9 mouse cellular contexts compared by ENCODE assay signal in the genomic region with DNA sequence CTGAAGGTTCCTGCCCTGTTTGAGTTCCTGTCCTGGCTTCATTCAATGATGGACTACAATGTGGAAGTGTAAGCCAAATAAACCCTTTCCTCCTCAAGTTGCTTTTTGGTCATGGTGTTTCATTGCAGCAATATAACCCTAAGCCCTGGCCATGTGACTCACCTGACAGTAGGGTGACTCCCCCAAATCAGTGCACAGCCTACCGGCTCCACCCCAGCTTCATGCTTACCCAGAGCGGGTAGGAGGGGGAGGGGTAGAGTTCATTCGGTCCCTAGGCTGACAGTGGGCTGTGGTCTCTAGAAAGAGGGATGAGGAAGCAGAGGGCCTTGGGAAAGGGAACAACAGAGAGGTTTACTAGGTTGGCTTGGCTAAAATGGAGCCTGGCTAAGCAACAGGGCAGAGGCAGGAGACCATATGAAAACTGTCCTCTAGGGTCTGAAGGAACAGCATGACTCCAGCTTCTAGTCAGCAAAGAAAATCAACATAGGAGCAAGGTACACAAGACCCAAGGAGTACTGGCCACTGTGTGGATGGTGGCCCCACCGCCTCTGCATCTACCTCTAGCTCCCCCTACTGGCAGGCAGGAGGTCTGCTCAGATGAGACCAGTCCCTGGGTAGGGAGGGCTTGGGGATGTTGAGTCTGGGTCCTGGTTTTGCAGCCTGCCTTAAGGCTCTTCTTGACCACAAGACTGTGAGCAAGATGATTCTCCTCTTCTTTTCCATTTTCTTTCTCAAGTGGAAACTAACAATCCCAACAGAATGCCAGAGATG. TPM values are rescaled to one million over a fixed set of nuclear protein-coding genes. Genes with fewer than 3 reads are reported as not detected.
A peak's percentile ranks its signal among the peaks of the same experiment; 100 is the strongest.
DNase-seq lines count a peak whose midpoint lies in the region; ATAC-seq and TF ChIP-seq lines count a peak whose summit lies in the region.
"Had no signal": no experiment of that assay in that cellular context is flagged by ENCODE, and none has a peak within 500 bp of the region (broad histone marks: within the 10 kb centered on the region; RNA-seq: fewer than 3 reads in every experiment).

No protein-coding gene starts in this region.

- H3K9me3 ChIP-seq in midbrain, postnatal 0 days (ENCODE audit: low read length), result no peaks in the 10 kb centered on the region
- H3K9me3 ChIP-seq in midbrain, embryonic 13.5 days, result no peaks in the 10 kb centered on the region
- H3K9me3 ChIP-seq in liver, embryonic 16.5 days (replicated peaks; ENCODE audit: control insufficient read depth, low read length), result no peaks in the 10 kb centered on the region
- H3K9me3 ChIP-seq in midbrain, embryonic 11.5 days (ENCODE audit: control insufficient read depth, low read length), result no peaks in the 10 kb centered on the region
- H3K9me3 ChIP-seq in hindbrain, embryonic 14.5 days (ENCODE audit: control insufficient read depth, low read length), result no peaks in the 10 kb centered on the region

- no peak overlapping the region for H3K27ac ChIP-seq in midbrain, postnatal 0 days (ENCODE audit: low read depth, low read length)
- H3K27ac ChIP-seq in midbrain, embryonic 13.5 days, result no peak overlapping the region
- no peak overlapping the region for H3K27ac ChIP-seq in liver, embryonic 16.5 days (ENCODE audit: low read length)
- H3K27ac ChIP-seq in midbrain, embryonic 11.5 days (ENCODE audit: low read depth, low read length), result no peak overlapping the region
- no peak overlapping the region for H3K27ac ChIP-seq in hindbrain, embryonic 14.5 days

- no peak overlapping the region for H3K4me2 ChIP-seq in midbrain, postnatal 0 days (ENCODE audit: low read depth, low read length, poor library complexity, severe bottlenecking)
- no peak overlapping the region for H3K4me2 ChIP-seq in midbrain, embryonic 13.5 days (replicated peaks)
- no peak overlapping the region for H3K4me2 ChIP-seq in liver, embryonic 16.5 days (ENCODE audit: low read depth, low read length)
- no peak overlapping the region for H3K4me2 ChIP-seq in midbrain, embryonic 11.5 days
- no peak overlapping the region for H3K4me2 ChIP-seq in hindbrain, embryonic 14.5 days (replicated peaks)

- no peaks in the 10 kb centered on the region for H3K27me3 ChIP-seq in midbrain, postnatal 0 days (ENCODE audit: insufficient read depth, low read length)
- H3K27me3 ChIP-seq in midbrain, embryonic 13.5 days, result no peaks in the 10 kb centered on the region
- H3K27me3 ChIP-seq in liver, embryonic 16.5 days (ENCODE audit: control insufficient read depth, insufficient read depth, low read depth, low read length), result no peaks in the 10 kb centered on the region; the same call in 1 of the 2 replicates
- no peaks in the 10 kb centered on the region for H3K27me3 ChIP-seq in midbrain, embryonic 11.5 days (ENCODE audit: control insufficient read depth, insufficient read depth, low read length)
- H3K27me3 ChIP-seq in hindbrain, embryonic 14.5 days (ENCODE audit: control insufficient read depth, insufficient read depth, low read length), result no peaks in the 10 kb centered on the region

- WGBS in midbrain, postnatal 0 days, result 57% methylated on average over 4 of the region's 4 CpGs
- 57% methylated on average over 4 of the region's 4 CpGs for WGBS in midbrain, embryonic 13.5 days
- WGBS in liver, embryonic 16.5 days (ENCODE audit: insufficient replicate concordance), result 34% methylated on average over 4 of the region's 4 CpGs
- WGBS in midbrain, embryonic 11.5 days, result 48% methylated on average over 4 of the region's 4 CpGs
- WGBS in hindbrain, embryonic 14.5 days, result 62% methylated on average over 4 of the region's 4 CpGs

- ATAC-seq in midbrain, postnatal 0 days (ENCODE audit: low FRiP score), result no peak
- ATAC-seq in midbrain, embryonic 13.5 days, result no peak
- ATAC-seq in liver, embryonic 16.5 days (ENCODE audit: low read depth), result peak; percentile 61
- ATAC-seq in midbrain, embryonic 11.5 days (ENCODE audit: low FRiP score), result no peak
- no peak for ATAC-seq in hindbrain, embryonic 14.5 days (ENCODE audit: low FRiP score)

- no peaks in the 10 kb centered on the region for H3K36me3 ChIP-seq in midbrain, postnatal 0 days (ENCODE audit: insufficient read depth, low read length)
- no peaks in the 10 kb centered on the region for H3K36me3 ChIP-seq in midbrain, embryonic 13.5 days
- H3K36me3 ChIP-seq in liver, embryonic 16.5 days (ENCODE audit: control insufficient read depth, insufficient read depth), result no peaks in the 10 kb centered on the region
- no peaks in the 10 kb centered on the region for H3K36me3 ChIP-seq in midbrain, embryonic 11.5 days (ENCODE audit: control insufficient read depth, insufficient read depth, low read length)
- H3K36me3 ChIP-seq in hindbrain, embryonic 14.5 days (replicated peaks; ENCODE audit: control insufficient read depth, insufficient read depth), result no peaks in the 10 kb centered on the region

- no peak overlapping the region for H3K4me3 ChIP-seq in midbrain, postnatal 0 days (ENCODE audit: low read depth, low read length)
- H3K4me3 ChIP-seq in midbrain, embryonic 13.5 days (replicated peaks), result no peak overlapping the region
- no peak overlapping the region for H3K4me3 ChIP-seq in liver, embryonic 16.5 days (ENCODE audit: low read depth, low read length)
- H3K4me3 ChIP-seq in midbrain, embryonic 11.5 days (ENCODE audit: low read depth, low read length), result no peak overlapping the region
- no peak overlapping the region for H3K4me3 ChIP-seq in hindbrain, embryonic 14.5 days (replicated peaks; ENCODE audit: low read length)

- DNase-seq in midbrain, postnatal 0 days (ENCODE audit: low spot score), result no peak
- DNase-seq in ZHBTc4 (ENCODE audit: low read depth, low spot score), result peak; percentile 46
- peak; percentile 9 to 65 for DNase-seq in thymus, postnatal 10 days (ENCODE audit: low spot score in 2 of 2)
- DNase-seq in gastrocnemius, adult 8-10 months (ENCODE audit: low spot score in 2 of 2), result no peak
- DNase-seq in midbrain, embryonic 11.5 days (ENCODE audit: low spot score, missing footprints), result no peak
- no peak for DNase-seq in hindbrain, embryonic 14.5 days (ENCODE audit: low spot score)

- H3K9ac ChIP-seq in midbrain, postnatal 0 days (replicated peaks; ENCODE audit: low read length, poor library complexity, severe bottlenecking), result no peak overlapping the region
- no peak overlapping the region for H3K9ac ChIP-seq in midbrain, embryonic 13.5 days (replicated peaks)
- no peak overlapping the region for H3K9ac ChIP-seq in liver, embryonic 16.5 days (ENCODE audit: low read depth, low read length)
- no peak overlapping the region for H3K9ac ChIP-seq in midbrain, embryonic 11.5 days (ENCODE audit: low read length)
- no peak overlapping the region for H3K9ac ChIP-seq in hindbrain, embryonic 14.5 days

- no peaks in the 10 kb centered on the region for H3K4me1 ChIP-seq in midbrain, postnatal 0 days (ENCODE audit: insufficient read depth, low read length)
- H3K4me1 ChIP-seq in midbrain, embryonic 13.5 days (replicated peaks), result no peaks in the 10 kb centered on the region
- no peaks in the 10 kb centered on the region for H3K4me1 ChIP-seq in liver, embryonic 16.5 days (ENCODE audit: control insufficient read depth, low read depth, low read length)
- no peaks in the 10 kb centered on the region for H3K4me1 ChIP-seq in midbrain, embryonic 11.5 days (ENCODE audit: control insufficient read depth, insufficient read depth, low read length)
- no peaks in the 10 kb centered on the region for H3K4me1 ChIP-seq in hindbrain, embryonic 14.5 days (replicated peaks; ENCODE audit: control insufficient read depth, insufficient read depth, low read length)

- TF ChIP-seq CTCF in midbrain, postnatal 0 days (IDR thresholded peaks at IDR 0.05), result peak; percentile 57

RNA-seq across cellular contexts. Expression of gene Fbln2, which starts 25.9 kb away (rescaled TPM):
- 32.0 and 33.5 TPM in 2 replicates for total RNA-seq in midbrain, postnatal 0 days (2014; rRNA removed)
- polyA plus RNA-seq in midbrain, postnatal 0 days (2015; fragmentation: Nextera tagmentation; extraction: Ambion mirVana), result 12.1 and 15.3 TPM in 2 replicates
- 10.8 and 11.1 TPM in 2 replicates for polyA plus RNA-seq in midbrain, embryonic 13.5 days (2015; fragmentation: Nextera tagmentation; extraction: Ambion mirVana)
- polyA plus RNA-seq in liver, embryonic 16.5 days (2015; fragmentation: Nextera tagmentation; extraction: Ambion mirVana), result 5.7 and 8.0 TPM in 2 replicates
- 10 to 100 TPM; 27.5 to 46.3 (median 36.2) TPM for total RNA-seq in gastrocnemius, adult 8-10 months (2022)
- 21.9 TPM in 2 replicates for polyA plus RNA-seq in midbrain, embryonic 11.5 days (2014; fragmentation: Nextera tagmentation; extraction: Ambion mirVana)
- polyA plus RNA-seq in hindbrain, embryonic 14.5 days (2014; fragmentation: Nextera tagmentation; extraction: Ambion mirVana), result 26.2 and 27.2 TPM in 2 replicates
- total RNA-seq: neutrophil, adult 5-6 weeks had no signal

RNA-seq across cellular contexts. Expression of gene Hdac11, which starts 29.9 kb away (rescaled TPM):
- total RNA-seq in midbrain, postnatal 0 days (2014; rRNA removed), result 104 and 121 TPM in 2 replicates
- 55.2 and 59.1 TPM in 2 replicates for polyA plus RNA-seq in midbrain, postnatal 0 days (2015; fragmentation: Nextera tagmentation; extraction: Ambion mirVana)
- polyA plus RNA-seq in midbrain, embryonic 13.5 days (2015; fragmentation: Nextera tagmentation; extraction: Ambion mirVana), result 28.8 and 32.1 TPM in 2 replicates
- polyA plus RNA-seq in liver, embryonic 16.5 days (2015; fragmentation: Nextera tagmentation; extraction: Ambion mirVana), result 4.5 and 4.8 TPM in 2 replicates
- total RNA-seq in gastrocnemius, adult 8-10 months (2022), result 1 to 10 TPM; 7.0 to 9.6 (median 8.6) TPM
- 12.8 and 13.0 TPM in 2 replicates for polyA plus RNA-seq in midbrain, embryonic 11.5 days (2014; fragmentation: Nextera tagmentation; extraction: Ambion mirVana)
- polyA plus RNA-seq in hindbrain, embryonic 14.5 days (2014; fragmentation: Nextera tagmentation; extraction: Ambion mirVana), result 42.7 and 50.1 TPM in 2 replicates

Comparison
In these comparisons a context has a peak if more than half of its experiments do, and no peak if none do; other contexts are left out.
1. DNase-seq: peak in ZHBTc4 (single experiment) and thymus, postnatal 10 days (2 of 2); none in midbrain, postnatal 0 days (single experiment), gastrocnemius, adult 8-10 months (0 of 2), midbrain, embryonic 11.5 days (single experiment) and hindbrain, embryonic 14.5 days (single experiment).